Mouse (Mus musculus) lung, postnatal 0 days (tissue): ENCODE data around the gene Cd300lf. TPM values are rescaled to one million over a fixed set of nuclear protein-coding genes. Genes with fewer than 3 reads are reported as not detected.
A peak's percentile ranks its signal among the peaks of the same experiment; 100 is the strongest.

Experiments
- ATAC-seq: fragments of 200-750 bp; cut with Nextera tagmentation; 2 replicates; pipeline ENCODE4 v1.8.0; 2017; ENCODE audit warnings: moderate library complexity
- DNase-seq: peaks from one replicate; pipeline ENCODE4 v3.0.0-alpha.2; 2016; ENCODE audit warnings: low spot score
- H3K27ac ChIP-seq: fragments of 300-500 bp; sonication (generic); 2 replicates; pipeline ENCODE4 v1.5.1; 2014; ENCODE audit warnings: antibody characterized with exemption, mild to moderate bottlenecking, low read length, mixed read lengths
- H3K27me3 ChIP-seq: fragments of 300-500 bp; sonication (generic); replicated peaks from 2 replicates; pipeline ENCODE4 v1.6.1; 2014; ENCODE audit warnings: low read length, mixed read lengths; ENCODE audit not compliant: insufficient read depth
- H3K36me3 ChIP-seq: fragments of 300-500 bp; sonication (generic); 2 replicates; pipeline ENCODE4 v1.6.1; 2014; ENCODE audit warnings: low read length, mixed read lengths; ENCODE audit not compliant: insufficient read depth
- H3K4me1 ChIP-seq: fragments of 300-500 bp; sonication (generic); 2 replicates; pipeline ENCODE4 v1.6.1; 2014; ENCODE audit warnings: antibody characterized with exemption, low read depth, low read length, mixed read lengths; ENCODE audit not compliant: insufficient read depth
- H3K4me2 ChIP-seq: fragments of 300-500 bp; sonication (generic); replicated peaks from 2 replicates; pipeline ENCODE4 v1.6.1; 2014; ENCODE audit warnings: low read depth, mild to moderate bottlenecking, low read length, moderate library complexity, mixed read lengths
- H3K4me3 ChIP-seq: fragments of 300-500 bp; sonication (generic); 2 replicates; pipeline ENCODE4 v1.5.1; 2014; ENCODE audit warnings: low read depth, low read length
- H3K9ac ChIP-seq: fragments of 300-500 bp; sonication (generic); replicated peaks from 2 replicates; pipeline ENCODE4 v1.6.1; 2014; ENCODE audit warnings: low read depth, mild to moderate bottlenecking
- H3K9me3 ChIP-seq: fragments of 300-500 bp; sonication (generic); 2 replicates; pipeline ENCODE4 v1.6.1; 2016; ENCODE audit warnings: low read length, mixed read lengths
- CTCF ChIP-seq: IDR thresholded peaks from 2 replicates; pipeline ENCODE4 v1.5.1; 2016; ENCODE audit warnings: antibody characterized with exemption, mild to moderate bottlenecking
- EP300 ChIP-seq: IDR thresholded peaks from 2 replicates; pipeline ENCODE4 v1.6.1; 2016; ENCODE audit warnings: antibody characterized with exemption, mild to moderate bottlenecking, control low read depth
- WGBS: fragments of 180-500 bp; shearing (Covaris S2); extraction: QIAGEN DNeasy Blood & Tissue Kit; methylation state at CpG from one replicate; pipeline ENCODE4 v1.1.7; 2014; 5-methylcytosine and 5-hydroxymethylcytosine counted together
- polyA plus RNA-seq: library from polyadenylated mRNA; unstranded; fragments of >200 nt; fragmentation: Nextera tagmentation; extraction: Ambion mirVana; gene quantifications from 2 replicates; pipeline ENCODE4 v1.2.1, GENCODE M21; 2015

Cd300lf gene
- polyA plus RNA-seq, 1 experiment from 2014 or later, result 13.1 TPM

- DNase-seq (no peak), ATAC-seq (no peak)
- H3K27me3 ChIP-seq, result no peaks in the 10 kb centered on the region
- no peaks in the 10 kb centered on the region for H3K9me3 ChIP-seq
- no peak overlapping the region for H3K4me3 ChIP-seq
- H3K36me3 ChIP-seq, result no peaks in the 10 kb centered on the region
- H3K4me1 ChIP-seq, result peaks cover 18% of the 10 kb centered on the region
- no peak overlapping the region for H3K9ac ChIP-seq
- TF ChIP-seq CTCF, result no peak
- TF ChIP-seq EP300, result no peak
- 71% methylated on average over 24 of the region's 24 CpGs for WGBS
- H3K27ac ChIP-seq, result no peak overlapping the region
- H3K4me2 ChIP-seq, result no peak overlapping the region
These were observed 42.8 kb upstream of the Cd300lf start for GRCm38 (mm10) chr11:115176399-115177190.

DNA sequence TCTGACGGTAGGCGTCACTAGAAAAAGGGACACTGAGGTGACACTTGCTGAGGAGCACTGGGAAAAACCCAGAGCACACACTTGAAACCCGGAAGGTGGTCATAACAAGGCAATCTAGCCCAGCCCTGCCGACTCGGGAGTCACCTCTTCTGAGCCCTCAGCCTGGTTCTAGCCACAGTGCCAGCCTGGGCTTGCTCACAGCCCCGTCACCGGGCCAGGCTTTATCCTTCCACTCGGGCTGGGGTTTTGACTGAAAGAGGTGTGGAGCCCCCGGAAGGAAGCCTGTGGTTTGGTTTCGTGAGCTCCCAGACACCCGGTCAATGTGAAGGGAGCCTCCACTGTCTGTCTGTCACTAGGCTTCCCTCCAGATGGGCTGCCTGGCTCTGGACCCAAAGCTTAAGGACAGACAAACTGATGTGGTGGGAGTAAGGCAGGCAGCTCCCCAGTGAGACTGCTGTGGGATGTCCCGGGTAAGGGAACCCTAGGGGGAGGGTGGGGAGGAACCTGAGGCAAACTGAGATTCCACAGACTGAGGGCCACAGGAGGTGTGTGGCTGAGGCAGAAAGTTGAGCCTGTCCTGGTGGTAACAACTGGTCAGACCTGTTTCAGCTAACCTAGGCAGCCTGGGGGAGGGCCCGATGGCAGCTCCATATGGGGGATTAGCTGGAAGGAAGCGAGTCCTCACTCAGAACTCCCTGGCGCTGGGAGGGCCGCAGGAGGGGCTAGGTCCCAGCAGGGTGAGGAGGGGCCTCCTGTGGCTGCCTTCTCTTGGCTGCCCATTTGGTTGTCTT is 40.0 kb upstream of the Cd300lf start:
- peak overlapping the region; percentile 81 for H3K27ac ChIP-seq
- no peaks in the 10 kb centered on the region for H3K27me3 ChIP-seq
- ATAC-seq (peak; percentile 79), DNase-seq (peak; percentile 80)
- 18% methylated on average over 16 of the region's 16 CpGs for WGBS
- H3K9ac ChIP-seq, result no peak overlapping the region
- no peak overlapping the region for H3K4me3 ChIP-seq
- no peaks in the 10 kb centered on the region for H3K9me3 ChIP-seq
- TF ChIP-seq EP300 (no peak), CTCF (no peak)
- no peaks in the 10 kb centered on the region for H3K36me3 ChIP-seq
- H3K4me2 ChIP-seq, result peak overlapping the region; percentile 31; the same call in 1 of the 2 replicates
- peaks cover 18% of the 10 kb centered on the region for H3K4me1 ChIP-seq

- Histone ChIP-seq H3K4me2 (0 out of 2 replicates have a peak overlapping the region, but pooled peaks have one; percentile 31), H3K9ac (no peak overlapping the region), H3K4me3 (no peak overlapping the region), H3K27ac (0 out of 2 replicates have a peak overlapping the region, but pooled peaks have one; percentile 81), H3K9me3 (no peaks in the 10 kb centered on the region), H3K36me3 (no peaks in the 10 kb centered on the region), H3K4me1 (peaks cover 17% of the 10 kb centered on the region), H3K27me3 (no peaks in the 10 kb centered on the region)
- peak; percentile 63 for ATAC-seq
- no peak for TF ChIP-seq CTCF
- TF ChIP-seq EP300, result no peak
- peak; percentile 56 for DNase-seq
- 41% methylated on average over 4 of the region's 4 CpGs for WGBS
These were observed 39.1 kb upstream of the Cd300lf start for GRCm38 (mm10) chr11:115172825-115173287.

DNA sequence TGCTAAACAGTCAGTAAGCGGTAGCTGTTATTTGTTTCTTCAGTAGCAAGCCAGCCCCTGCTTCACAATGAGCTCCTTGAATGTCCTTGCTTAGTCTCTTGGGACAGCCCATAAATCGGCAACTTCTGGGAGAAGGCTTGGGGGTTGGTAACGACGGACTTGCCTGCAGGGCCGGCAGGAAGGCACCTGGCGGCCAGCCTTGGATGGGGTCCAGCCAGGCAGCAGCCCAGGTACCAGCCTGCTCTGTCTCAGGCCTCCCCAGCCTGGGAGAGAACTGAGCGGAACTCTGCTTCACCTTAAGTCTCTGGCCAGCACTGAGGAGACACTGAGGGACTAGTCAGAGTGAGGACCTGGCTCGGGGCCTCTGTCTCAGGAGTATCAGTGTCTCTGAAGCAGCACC is 37.3 kb upstream of the Cd300lf start:
- WGBS, result 37% methylated on average over 8 of the region's 8 CpGs
- Histone ChIP-seq H3K4me1 (peaks cover 13% of the 10 kb centered on the region), H3K27ac (no peak overlapping the region), H3K9ac (no peak overlapping the region), H3K4me3 (no peak overlapping the region), H3K27me3 (no peaks in the 10 kb centered on the region), H3K4me2 (no peak overlapping the region), H3K36me3 (no peaks in the 10 kb centered on the region), H3K9me3 (no peaks in the 10 kb centered on the region)
- TF ChIP-seq EP300 (no peak), CTCF (no peak)
- DNase-seq (no peak), ATAC-seq (no peak)

- Histone ChIP-seq H3K9ac (no peak overlapping the region), H3K36me3 (no peaks in the 10 kb centered on the region), H3K27me3 (no peaks in the 10 kb centered on the region), H3K4me2 (no peak overlapping the region), H3K27ac (no peak overlapping the region), H3K4me3 (no peak overlapping the region), H3K9me3 (no peaks in the 10 kb centered on the region), H3K4me1 (peaks cover 13% of the 10 kb centered on the region)
- 81% methylated on average over 4 of the region's 4 CpGs for WGBS
- DNase-seq (no peak), ATAC-seq (no peak)
- no peak for TF ChIP-seq EP300
- no peak for TF ChIP-seq CTCF
These were observed 35.6 kb upstream of the Cd300lf start for GRCm38 (mm10) chr11:115169430-115169829.

DNA sequence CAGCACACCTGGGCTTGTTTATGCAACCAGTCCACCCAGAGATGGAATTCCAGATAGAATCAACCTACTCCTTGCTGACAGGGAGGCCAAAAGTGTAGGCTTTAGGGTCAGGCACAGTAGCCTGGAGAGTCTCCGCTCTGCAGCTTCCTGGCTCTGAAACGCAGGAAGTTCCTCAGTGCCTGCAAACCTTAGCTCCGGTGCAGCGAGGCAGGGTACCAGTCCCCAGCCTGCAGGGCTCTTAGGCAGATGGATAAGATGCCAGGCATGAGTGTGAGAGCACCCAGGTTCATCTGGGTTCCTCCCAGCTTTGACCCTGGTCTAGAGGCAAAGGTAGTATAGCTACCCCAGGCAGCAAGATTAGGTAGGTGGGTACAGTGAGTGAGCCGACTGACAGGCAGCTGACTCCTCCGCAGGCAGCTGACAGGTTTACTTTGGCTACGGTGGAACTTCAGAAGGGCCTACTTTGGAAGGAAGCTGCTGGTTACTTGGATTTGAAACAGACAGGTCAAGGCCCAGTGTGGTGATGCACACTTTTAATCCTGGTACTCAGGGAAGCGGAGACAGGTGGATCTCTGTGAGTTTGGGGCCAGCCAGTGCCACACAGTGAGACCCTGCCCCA is 33.9 kb upstream of the Cd300lf start:
- Histone ChIP-seq H3K4me1 (peaks cover 9% of the 10 kb centered on the region; the same call in 1 of the 2 replicates), H3K4me2 (no peak overlapping the region), H3K27me3 (no peaks in the 10 kb centered on the region), H3K9ac (no peak overlapping the region), H3K9me3 (no peaks in the 10 kb centered on the region), H3K4me3 (no peak overlapping the region), H3K36me3 (no peaks in the 10 kb centered on the region), H3K27ac (no peak overlapping the region)
- ATAC-seq (no peak), DNase-seq (no peak)
- no peak for TF ChIP-seq EP300
- TF ChIP-seq CTCF, result no peak
- WGBS, result 66% methylated on average over 8 of the region's 8 CpGs
